Comparison of ENCODE assay signal across 8 mouse cellular contexts in genomic region chrX:158043844-158044140, GRCm38 (mm10). TPM values are rescaled to one million over a fixed set of nuclear protein-coding genes. Genes with fewer than 3 reads are reported as not detected.
DNase-seq lines count a peak whose midpoint lies in the region; ATAC-seq and TF ChIP-seq lines count a peak whose summit lies in the region.

No protein-coding gene starts in this region.

- no peak for DNase-seq in cerebellum, adult 2 months
- no peak for DNase-seq in cerebellum, postnatal 4 days (ENCODE audit: low spot score in 2 of 2)
- DNase-seq in lung, postnatal 10 days, result no peak
- no peak for DNase-seq in limb, embryonic 10.5 days (ENCODE audit: low spot score)
- no peak for DNase-seq in adrenal gland, postnatal 4 days (ENCODE audit: low spot score in 2 of 2)

- peak overlapping the region; percentile 80 for H3K4me3 ChIP-seq in cerebellum, adult 2 months (replicated peaks; ENCODE audit: insufficient read depth, low read depth, low read length)
- H3K4me3 ChIP-seq in lung, embryonic 15.5 days, result peak overlapping the region; percentile 57
- H3K4me3 ChIP-seq in limb, embryonic 10.5 days, result peak overlapping the region; percentile 64
- H3K4me3 ChIP-seq in olfactory bulb, adult 2 months (ENCODE audit: insufficient read depth, low read depth, low read length), result peak overlapping the region; percentile 81

- peak overlapping the region; percentile 97 for H3K27ac ChIP-seq in cerebellum, adult 2 months (ENCODE audit: insufficient read depth, low read length)
- H3K27ac ChIP-seq in lung, embryonic 15.5 days, result no peak overlapping the region
- peak overlapping the region; percentile 90; the same call in 1 of the 2 replicates for H3K27ac ChIP-seq in limb, embryonic 10.5 days
- peak overlapping the region; percentile 67 for H3K27ac ChIP-seq in olfactory bulb, adult 2 months (ENCODE audit: insufficient read depth, low read depth, low read length)

- no peak for TF ChIP-seq POLR2A in cerebellum, adult 2 months (IDR thresholded peaks at IDR 0.05; ENCODE audit: borderline replicate concordance, insufficient read depth, low read length)
- TF ChIP-seq POLR2A in olfactory bulb, adult 2 months (IDR thresholded peaks at IDR 0.05; ENCODE audit: insufficient read depth, low read depth, low read length), result no peak

- H3K4me2 ChIP-seq in lung, embryonic 15.5 days, result peak overlapping the region; percentile 75

- H3K9me3 ChIP-seq in lung, embryonic 15.5 days, result no peaks in the 10 kb centered on the region
- no peaks in the 10 kb centered on the region for H3K9me3 ChIP-seq in limb, embryonic 10.5 days (replicated peaks)

- no peak overlapping the region for H3K9ac ChIP-seq in lung, embryonic 15.5 days

- ATAC-seq in lung, embryonic 15.5 days (ENCODE audit: borderline replicate concordance, extremely low read depth, low FRiP score, low TSS enrichment), result no peak
- ATAC-seq in monocyte, adult 5-6 weeks (replicated peaks; ENCODE audit: insufficient number of reproducible peaks, low FRiP score, low TSS enrichment, poor library complexity, severe bottlenecking), result no peak

- no peaks in the 10 kb centered on the region for H3K36me3 ChIP-seq in lung, embryonic 15.5 days
- no peaks in the 10 kb centered on the region for H3K36me3 ChIP-seq in limb, embryonic 10.5 days

- no peaks in the 10 kb centered on the region for H3K27me3 ChIP-seq in cerebellum, adult 2 months (ENCODE audit: control insufficient read depth, insufficient read depth, low read length)
- no peaks in the 10 kb centered on the region; the same call in 1 of the 2 replicates for H3K27me3 ChIP-seq in lung, embryonic 15.5 days
- H3K27me3 ChIP-seq in limb, embryonic 10.5 days (ENCODE audit: low read depth, poor library complexity, severe bottlenecking), result peaks cover 45% of the 10 kb centered on the region

- H3K4me1 ChIP-seq in cerebellum, adult 2 months (ENCODE audit: control insufficient read depth, insufficient read depth, low read length), result no peaks in the 10 kb centered on the region
- H3K4me1 ChIP-seq in lung, embryonic 15.5 days, result no peaks in the 10 kb centered on the region
- no peaks in the 10 kb centered on the region for H3K4me1 ChIP-seq in limb, embryonic 10.5 days
- H3K4me1 ChIP-seq in olfactory bulb, adult 2 months (ENCODE audit: control insufficient read depth, insufficient read depth, low read length), result no peaks in the 10 kb centered on the region

- 11% methylated on average over 13 of the region's 13 CpGs for WGBS in cerebellum, adult 2 months
- 22% methylated on average over 13 of the region's 13 CpGs for WGBS in lung, embryonic 15.5 days
- WGBS in limb, embryonic 10.5 days, result 23% methylated on average over 13 of the region's 13 CpGs
- 26% methylated on average over 13 of the region's 13 CpGs for WGBS in olfactory bulb, adult 2 months

- TF ChIP-seq CTCF in cerebellum, adult 2 months (IDR thresholded peaks at IDR 0.05; ENCODE audit: borderline replicate concordance, insufficient read depth, low read depth, low read length), result no peak
- TF ChIP-seq CTCF in olfactory bulb, adult 2 months (IDR thresholded peaks at IDR 0.05; ENCODE audit: insufficient read depth, low read depth, low read length), result no peak

RNA-seq across cellular contexts. Expression of gene Cnksr2, which starts 0.7 kb away (rescaled TPM):
- polyA plus RNA-seq in cerebellum, adult 2 months (2012; rRNA removed), result 29.8 and 35.6 TPM in 2 replicates
- 2.5 and 2.6 TPM in 2 replicates for polyA plus RNA-seq in lung, embryonic 15.5 days (2015; fragmentation: Nextera tagmentation; extraction: Ambion mirVana)
- 3.5 and 4.2 TPM in 2 replicates for polyA plus RNA-seq in limb, embryonic 10.5 days (2016; fragmentation: Nextera tagmentation; extraction: Ambion mirVana)
- polyA plus RNA-seq in olfactory bulb, adult 2 months (2012; ENCODE audit: insufficient read depth, insufficient read length, low replicate concordance, missing spikeins), result 90.6 TPM in 1 of 2 replicates, not detected in the other
- 1 to 10 TPM; 9.4 TPM for total RNA-seq in adrenal gland, postnatal 4 days (2021)
- total RNA-seq in monocyte, adult 5-6 weeks (2017), result not detected in 3 replicates
